Mouse (Mus musculus) 3T3-L1 (cell line): ENCODE data around the gene Ulk1.
"Not testable (repeated sequence)": the region's sequence is repeated elsewhere in the genome, so short reads cannot be mapped to it uniquely, and the experiment has no call there.

ENCODE experiments used
- DNase-seq: peaks from one replicate; pipeline ENCODE4 v3.0.0-alpha.2; 2015; ENCODE audit warnings: low read depth, low spot score

Ulk1 gene

GRCm38 (mm10) chr5:110809667-110810325, at the start of gene Ulk1:
TSS of gene Ulk1 (minus strand) at chr5:110810097.
- peak; percentile 98 for DNase-seq

DNA sequence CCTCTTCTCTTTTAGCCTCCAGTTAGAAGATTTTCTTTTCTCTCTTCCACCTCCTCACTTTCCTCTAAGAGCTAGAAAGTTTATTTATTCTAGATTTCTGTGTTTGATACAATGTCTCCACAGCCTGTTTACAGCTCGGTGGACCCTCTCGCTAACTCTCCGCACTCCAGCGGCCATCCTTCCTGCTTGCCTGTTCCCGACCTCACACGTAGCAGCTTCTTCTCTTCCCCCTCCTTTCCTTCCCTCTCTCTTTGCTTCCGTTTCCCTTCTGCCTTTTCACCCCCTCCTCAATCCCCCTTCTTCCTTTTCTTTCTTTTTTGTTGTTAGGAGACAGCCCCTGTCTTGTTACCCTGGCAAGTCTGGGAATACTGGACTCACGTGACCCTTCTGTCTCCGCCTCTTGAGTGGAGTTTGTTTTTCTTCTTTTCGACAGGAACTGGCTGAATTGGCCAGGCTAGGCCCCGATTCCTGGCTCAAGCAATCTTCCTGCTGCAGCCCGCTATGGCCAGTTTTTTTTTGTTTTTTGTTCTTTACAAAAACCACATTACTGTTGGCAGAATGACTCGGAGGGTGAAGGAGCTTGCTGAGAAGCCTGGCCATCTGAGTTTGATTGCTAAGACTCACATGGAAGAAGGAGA, 49.2 kb upstream of the Ulk1 start:
- peak; percentile 35 for DNase-seq

- DNase-seq = no peak
Measured at GRCm38 (mm10) chr5:110857091-110857490, 47.2 kb upstream of the Ulk1 start.

GRCm38 (mm10) chr5:110852990-110853389, 43.1 kb upstream of the Ulk1 start:
- no peak for DNase-seq

- DNase-seq = no peak
Measured at GRCm38 (mm10) chr5:110841046-110841862, 31.4 kb upstream of the Ulk1 start.

DNA sequence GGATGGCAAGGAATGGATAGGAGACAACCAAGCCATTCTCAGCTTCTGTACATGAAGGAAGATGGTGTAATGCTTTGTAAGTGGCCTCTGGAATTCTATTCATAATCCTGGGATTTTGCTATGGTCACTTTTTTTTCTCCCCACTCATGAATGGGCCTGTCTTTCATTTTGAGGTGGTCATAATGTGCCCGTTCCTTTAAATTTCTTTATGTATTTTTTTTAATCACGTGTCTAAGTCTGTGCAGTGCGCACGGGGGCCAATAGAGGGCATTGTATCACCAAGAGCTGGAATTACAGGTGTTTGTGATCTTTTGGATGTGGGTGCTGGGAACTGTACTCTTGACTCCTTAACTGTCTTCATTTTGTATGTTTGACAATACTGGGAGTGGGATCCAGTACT, 30.6 kb upstream of the Ulk1 start:
- peak; percentile 77 for DNase-seq

DNA sequence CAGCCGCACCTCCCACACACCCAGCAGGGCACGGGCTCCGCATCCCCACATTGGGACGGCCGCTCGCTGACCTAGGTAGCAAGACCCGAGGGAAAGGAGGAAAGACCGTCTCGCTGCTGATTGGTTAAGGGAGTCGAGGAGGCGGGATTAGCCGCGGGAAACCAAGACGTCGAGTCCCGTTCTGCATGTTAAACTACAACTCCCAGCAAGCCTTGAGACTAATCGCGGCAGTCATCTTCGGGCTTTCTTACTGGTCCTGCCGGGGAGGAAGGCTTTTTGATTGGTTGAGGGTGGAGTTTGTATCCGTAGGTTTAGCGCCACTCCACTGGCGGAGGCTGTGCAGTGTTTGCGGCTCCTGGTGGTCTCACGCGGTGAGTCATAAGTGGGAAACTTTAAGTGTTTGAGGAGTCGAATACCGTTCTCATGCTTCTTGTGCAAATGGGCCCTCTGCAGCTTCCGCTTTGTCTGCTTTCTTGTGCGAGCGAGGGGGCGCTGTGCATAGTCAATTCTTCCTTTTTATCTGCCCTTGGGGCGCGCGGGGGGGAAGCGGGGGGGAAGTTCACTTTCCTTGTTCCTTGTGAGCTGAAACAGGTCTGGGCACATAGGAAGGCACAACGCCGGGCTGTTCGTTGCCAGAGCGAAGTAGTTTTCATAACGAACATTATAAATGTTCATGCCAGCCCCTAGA, 29.9 kb upstream of the Ulk1 start, which contains the start of the genes Hscb and Chek2:
Gene Hscb (minus strand): TSS at position 100 of the 688 bp plus-strand sequence.
Gene Chek2 (plus strand): TSS at position 302 of the 688 bp plus-strand sequence.
- peak; percentile 100 for DNase-seq

GRCm38 (mm10) chr5:110839038-110839677, 29.3 kb upstream of the Ulk1 start:
- peak; percentile 41 for DNase-seq

DNA sequence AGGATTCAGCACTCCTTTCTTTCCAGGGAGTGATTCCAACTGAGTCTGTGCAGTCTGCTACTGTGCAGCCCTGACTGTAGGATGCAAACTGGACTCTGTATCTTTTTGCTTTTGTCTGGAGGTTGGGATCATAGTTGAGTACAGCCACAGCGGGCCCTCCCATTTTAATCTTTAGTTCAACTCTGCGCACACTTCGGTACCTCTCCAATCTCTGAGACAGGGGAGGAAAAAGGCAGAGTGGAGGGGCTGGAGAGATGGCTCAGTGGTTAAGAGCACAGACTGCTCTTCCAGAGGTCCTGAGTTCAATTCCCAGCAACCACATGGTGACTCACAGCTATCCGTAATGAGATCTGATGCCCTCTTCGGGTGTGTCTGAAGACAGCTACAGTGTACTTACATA, 28.1 kb upstream of the Ulk1 start:
- not testable (repeated sequence) for DNase-seq

- DNase-seq = peak; percentile 18
Measured at GRCm38 (mm10) chr5:110835959-110836358, 26.1 kb upstream of the Ulk1 start.

DNA sequence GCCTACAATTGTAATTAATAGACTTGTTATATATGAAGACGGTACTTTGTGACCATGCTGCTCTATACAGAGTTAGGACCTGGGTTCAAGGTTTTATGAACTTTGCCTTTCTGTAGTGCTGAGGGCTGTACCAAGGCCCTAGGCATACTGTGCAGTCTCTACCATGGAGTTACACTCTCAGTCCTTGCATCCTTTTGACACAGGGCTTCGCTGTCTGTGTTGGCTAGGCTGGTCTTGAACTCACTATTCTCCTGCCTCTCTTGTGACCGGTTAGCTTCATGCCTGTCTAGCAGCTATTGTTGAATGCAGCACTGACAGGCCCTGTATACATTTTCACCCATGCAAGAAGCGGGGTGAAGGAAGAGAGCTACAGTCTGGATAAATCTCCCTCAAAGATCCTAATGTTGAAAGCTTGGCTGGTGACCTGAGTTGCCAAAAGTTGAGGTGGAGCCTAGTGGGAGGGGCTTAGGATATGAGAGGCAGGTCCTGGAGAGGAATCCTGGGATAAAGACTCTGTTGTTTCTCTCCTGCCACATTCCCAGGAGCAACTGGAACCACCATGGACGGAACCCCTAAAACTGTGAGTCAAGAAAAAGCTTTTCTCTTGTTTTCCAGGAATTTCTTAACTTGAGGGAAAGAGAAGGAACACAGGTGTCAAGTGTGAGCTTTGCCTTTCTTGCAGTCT, 21.3 kb upstream of the Ulk1 start:
- no peak for DNase-seq

DNA sequence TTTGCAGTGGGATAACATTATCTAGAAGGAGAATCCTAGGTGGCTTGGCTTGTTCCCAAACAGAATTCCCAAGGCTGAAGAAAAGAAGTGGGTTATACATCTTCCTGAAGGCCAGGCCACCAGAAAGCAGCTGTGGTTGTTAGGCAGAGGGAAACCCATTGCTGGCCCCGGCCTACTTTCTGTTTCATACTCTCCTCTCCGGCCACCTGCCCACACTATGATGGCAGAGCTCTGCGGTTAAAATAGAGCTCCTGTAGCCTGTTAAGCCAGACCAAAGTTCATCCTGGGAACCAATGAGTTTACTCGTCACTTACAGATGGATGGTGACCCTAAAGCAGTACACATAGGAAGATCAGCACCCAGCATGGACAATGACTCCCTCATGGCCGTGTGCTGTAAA, 17.7 kb upstream of the Ulk1 start:
- DNase-seq = no peak

GRCm38 (mm10) chr5:110826781-110827495, 17.0 kb upstream of the Ulk1 start:
- no peak for DNase-seq

DNA sequence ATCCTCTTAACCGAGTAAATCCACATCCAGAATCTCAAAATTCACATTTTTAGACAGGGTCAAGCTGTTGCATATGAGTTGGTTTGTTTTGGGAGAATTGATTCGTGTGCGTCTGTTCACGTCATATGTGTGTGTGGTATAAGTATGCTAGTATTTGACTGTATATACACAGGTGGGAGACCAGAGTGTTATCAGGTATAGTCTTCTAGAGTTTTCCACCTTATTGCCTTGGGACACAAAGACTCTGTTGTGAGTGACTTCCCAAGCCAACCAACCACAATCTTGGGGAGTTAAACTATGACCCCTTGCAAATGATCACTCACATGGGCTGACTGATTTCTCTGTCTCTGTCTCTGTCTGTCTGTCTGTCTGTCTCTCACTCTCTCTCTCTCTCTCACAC, 14.5 kb upstream of the Ulk1 start:
- no peak for DNase-seq

GRCm38 (mm10) chr5:110808821-110809666, 853 bp downstream of the Ulk1 start:
- peak; percentile 52 for DNase-seq

DNA sequence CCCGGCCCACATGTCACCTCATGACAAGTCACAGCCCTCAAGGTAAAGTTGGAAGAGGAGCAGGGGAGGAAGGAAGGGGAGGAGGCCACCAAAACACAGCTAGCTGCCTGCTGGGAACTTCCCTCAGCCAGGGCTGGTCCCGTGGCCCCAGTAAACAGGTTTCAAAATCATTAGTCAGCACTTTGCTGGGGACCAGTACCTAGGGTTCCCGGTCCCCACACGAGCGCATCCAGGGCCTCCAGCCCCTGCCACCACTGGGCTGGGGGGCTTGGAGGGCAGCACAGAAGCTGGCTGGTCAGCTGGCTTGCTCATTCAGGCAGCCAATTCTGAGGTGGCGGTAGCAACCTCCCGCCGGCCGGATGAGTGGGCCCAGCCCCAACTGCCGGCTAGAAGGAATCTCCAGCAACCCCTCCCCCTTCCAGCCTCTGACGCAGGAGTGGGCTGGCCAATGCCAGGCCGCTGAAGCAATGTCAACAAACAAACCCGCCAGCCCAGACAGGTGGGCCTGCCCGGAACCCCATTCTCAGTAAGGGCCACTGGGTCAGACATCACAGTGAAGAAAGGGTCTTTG, 1.8 kb downstream of the Ulk1 start:
- peak; percentile 88 for DNase-seq

DNA sequence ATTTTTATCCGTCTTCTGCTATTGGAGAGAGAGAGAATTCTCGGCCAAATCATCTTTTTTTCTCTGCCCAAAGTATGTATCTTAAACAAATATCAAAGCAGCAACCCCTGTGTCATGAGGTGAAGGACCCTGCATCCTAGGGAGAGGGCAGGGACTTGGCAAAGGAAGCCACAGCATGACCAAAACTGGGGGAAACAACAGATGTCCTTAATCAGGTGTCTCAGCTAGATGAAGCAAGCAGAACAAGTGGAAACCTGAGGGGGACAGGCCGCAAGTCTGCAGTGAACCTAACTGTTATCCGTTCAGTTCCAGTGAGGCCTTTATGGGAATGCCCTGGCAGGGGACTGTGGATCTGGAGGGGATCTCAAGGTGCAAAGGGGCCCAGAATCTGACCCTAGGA, 2.4 kb downstream of the Ulk1 start:
- DNase-seq = no peak

DNA sequence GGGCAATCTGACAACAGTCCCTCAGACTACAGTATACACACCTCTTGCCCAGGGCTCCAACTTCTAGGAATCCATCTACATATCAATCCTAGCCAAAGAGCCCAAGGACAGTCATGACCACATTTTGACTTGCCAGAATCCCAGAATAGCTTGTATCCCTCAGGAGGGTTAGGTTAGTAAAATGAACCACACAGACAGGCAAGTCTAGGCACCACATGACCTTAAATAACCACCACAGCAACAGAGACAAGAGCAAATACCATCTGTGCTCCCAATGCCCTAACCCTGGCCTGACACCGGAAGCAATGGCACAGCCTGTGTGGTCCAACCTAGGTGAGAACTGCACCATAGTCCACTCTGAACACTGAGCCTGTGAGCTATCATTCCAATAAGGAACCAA, 3.2 kb downstream of the Ulk1 start:
- no peak for DNase-seq

DNA sequence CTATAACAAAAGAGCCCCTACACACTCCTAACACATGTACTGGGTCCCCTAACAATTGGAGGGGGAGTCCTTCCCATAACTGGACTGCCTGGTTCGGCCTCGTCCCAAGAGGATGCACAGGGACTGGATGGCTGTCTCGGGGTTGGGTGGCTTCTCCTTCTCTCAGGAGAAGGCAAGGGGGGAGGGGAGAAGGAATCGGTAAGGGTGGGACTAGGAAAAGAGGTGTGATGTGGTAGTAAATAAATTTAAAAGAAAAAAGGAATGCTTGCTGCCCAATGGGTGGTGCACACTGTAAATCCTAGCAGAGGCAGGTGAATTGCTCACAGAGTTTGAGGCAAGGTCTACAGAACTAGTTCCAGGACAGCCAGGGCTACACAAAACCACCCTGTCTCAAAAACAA, 3.7 kb downstream of the Ulk1 start:
- no peak for DNase-seq
